Mouse (Mus musculus): ENCODE results near the gene Efna3. TPM values are rescaled to one million over a fixed set of nuclear protein-coding genes. Genes with fewer than 3 reads are reported as not detected.
A peak's percentile ranks its signal among the peaks of the same experiment; 100 is the strongest.

Efna3 gene
- polyA plus RNA-seq, 1 experiment from 2014 or later, result 78.0 TPM

DNA sequence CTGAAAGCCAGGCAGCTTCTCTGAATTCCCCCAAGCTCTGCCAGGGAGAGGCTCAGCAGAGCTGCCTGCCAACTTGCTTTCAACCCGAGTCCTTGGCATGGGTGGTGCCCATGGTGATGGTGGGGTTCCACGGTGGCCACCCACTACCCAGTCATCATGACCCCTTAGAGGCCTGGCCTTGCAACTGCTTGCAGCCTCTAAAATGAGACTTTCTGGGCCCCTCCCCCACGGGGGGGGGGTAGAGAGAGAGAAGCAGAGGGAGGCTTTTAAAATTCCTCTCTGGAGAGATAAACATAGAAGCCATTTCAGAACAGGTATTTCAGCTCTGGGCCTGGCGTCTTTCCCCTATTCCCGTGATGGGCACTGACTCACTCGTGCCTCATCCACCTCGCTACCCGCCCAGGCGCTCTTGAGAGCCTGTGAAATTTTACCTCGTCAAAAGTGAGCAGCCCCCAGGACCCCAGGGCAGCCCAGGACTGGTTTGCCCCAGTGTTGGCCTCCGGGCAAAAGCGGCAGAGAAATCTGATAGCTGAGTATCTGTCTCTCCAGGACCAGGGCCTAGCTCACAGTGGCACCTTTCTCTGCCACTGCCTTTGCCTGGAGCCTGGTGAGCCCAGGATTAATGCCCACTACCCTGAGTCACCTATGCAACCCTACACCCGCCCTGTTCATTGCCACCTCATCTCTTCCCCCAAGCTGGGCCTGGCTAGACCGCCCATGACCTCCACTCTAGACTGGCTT, 45.3 kb downstream of the Efna3 start:
- Histone ChIP-seq H3K9ac (ENCODE audit: low read depth, low read length) (peak overlapping the region; percentile 14; the same call in 1 of the 2 replicates), H3K4me1 (ENCODE audit: control insufficient read depth, insufficient read depth, low read depth, low read length) (peaks cover 28% of the 10 kb centered on the region), H3K9me3 (ENCODE audit: control insufficient read depth, low read length) (no peaks in the 10 kb centered on the region), H3K27me3 (replicated peaks; ENCODE audit: control insufficient read depth, insufficient read depth, low read length) (no peaks in the 10 kb centered on the region), H3K4me2 (ENCODE audit: low read length) (peak overlapping the region; percentile 11; the same call in 1 of the 2 replicates), H3K27ac (ENCODE audit: low read depth, low read length) (no peak overlapping the region), H3K36me3 (ENCODE audit: control insufficient read depth, insufficient read depth, low read length) (no peaks in the 10 kb centered on the region), H3K4me3 (ENCODE audit: low read length) (no peak overlapping the region)
- no peak for ATAC-seq
- 62% methylated on average over 14 of the region's 14 CpGs for WGBS

DNA sequence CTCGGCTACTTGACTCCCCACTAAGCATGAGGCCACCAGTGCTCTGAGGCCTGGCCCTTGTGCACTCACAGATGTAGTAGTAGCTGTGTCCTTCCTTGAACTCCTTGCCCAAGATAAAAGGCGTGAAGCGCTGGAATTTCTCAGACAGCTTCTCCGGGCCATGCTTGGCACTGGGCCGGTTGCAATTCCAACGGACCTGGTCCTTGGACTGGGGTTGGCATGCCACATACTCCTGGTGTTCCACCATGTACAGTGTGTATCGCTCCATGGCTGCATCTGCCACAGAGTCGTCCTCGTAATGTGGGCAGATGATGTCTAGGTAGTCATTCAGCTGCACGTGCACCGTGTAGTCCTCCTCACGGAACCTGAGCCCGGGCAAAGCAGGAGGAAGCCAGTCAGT, 46.7 kb downstream of the Efna3 start:
- no peak overlapping the region for H3K9ac ChIP-seq (ENCODE audit: low read depth, low read length)
- no peak overlapping the region for H3K27ac ChIP-seq (ENCODE audit: low read depth, low read length)
- H3K27me3 ChIP-seq (replicated peaks; ENCODE audit: control insufficient read depth, insufficient read depth, low read length), result no peaks in the 10 kb centered on the region
- no peak overlapping the region for H3K4me2 ChIP-seq (ENCODE audit: low read length)
- H3K4me1 ChIP-seq (ENCODE audit: control insufficient read depth, insufficient read depth, low read depth, low read length), result peaks cover 19% of the 10 kb centered on the region
- H3K4me3 ChIP-seq (ENCODE audit: low read length), result no peak overlapping the region
- no peaks in the 10 kb centered on the region for H3K9me3 ChIP-seq (ENCODE audit: control insufficient read depth, low read length)
- ATAC-seq, result no peak
- no peaks in the 10 kb centered on the region for H3K36me3 ChIP-seq (ENCODE audit: control insufficient read depth, insufficient read depth, low read length)
- WGBS, result 94% methylated on average over 13 of the region's 13 CpGs

DNA sequence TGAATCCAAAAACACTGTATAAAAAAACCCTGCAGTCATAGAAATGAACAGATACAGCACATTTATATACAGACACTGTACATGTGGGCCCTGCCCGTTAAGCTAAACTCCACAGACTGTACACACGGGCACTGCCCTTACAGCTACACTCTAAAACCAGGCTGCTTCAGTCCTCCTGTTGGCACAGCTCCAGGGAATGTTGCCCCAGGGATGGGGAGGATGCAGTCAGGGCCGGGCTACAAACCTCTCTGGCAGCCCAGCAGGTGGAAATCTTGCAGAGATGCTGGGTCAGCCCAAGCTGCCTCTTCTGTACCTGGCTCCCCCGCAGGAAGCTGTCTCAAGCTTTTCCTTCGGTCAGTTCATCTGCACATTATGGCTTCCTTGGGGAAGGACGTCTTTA, 51.0 kb downstream of the Efna3 start:
- 0 out of 2 replicates have a peak overlapping the region, but pooled peaks have one; percentile 22 for H3K9ac ChIP-seq (ENCODE audit: low read depth, low read length)
- no peak for ATAC-seq
- 55% methylated on average over 6 of the region's 6 CpGs for WGBS

DNA sequence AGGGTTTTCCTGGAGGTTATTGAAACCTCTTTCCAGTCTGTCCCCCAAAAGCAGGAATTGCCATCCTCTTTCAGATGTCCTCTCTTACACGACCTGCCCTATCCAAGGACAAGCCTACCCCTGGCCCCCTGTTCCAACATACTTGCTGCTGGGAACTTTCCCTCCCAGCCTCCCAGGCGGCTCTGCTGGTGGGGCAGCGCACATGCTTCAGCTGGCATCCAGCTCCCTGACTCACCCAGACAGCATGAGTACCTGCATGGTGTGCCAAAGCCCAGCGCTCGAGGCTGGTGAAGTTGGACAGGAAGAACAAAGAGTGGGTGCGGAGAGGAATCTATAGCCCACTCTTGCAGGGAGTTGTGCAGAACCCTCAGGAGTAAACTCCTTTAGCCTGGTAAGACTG, 51.9 kb downstream of the Efna3 start:
- H3K4me2 ChIP-seq (ENCODE audit: low read length), result peak overlapping the region; percentile 86
- peaks cover 35% of the 10 kb centered on the region for H3K4me1 ChIP-seq (ENCODE audit: control insufficient read depth, insufficient read depth, low read depth, low read length)
- H3K27me3 ChIP-seq (replicated peaks; ENCODE audit: control insufficient read depth, insufficient read depth, low read length), result no peaks in the 10 kb centered on the region
- H3K4me3 ChIP-seq (ENCODE audit: low read length), result peak overlapping the region; percentile 51
- 58% methylated on average over 6 of the region's 6 CpGs for WGBS
- peak overlapping the region; percentile 73 for H3K9ac ChIP-seq (ENCODE audit: low read depth, low read length)
- ATAC-seq, result no peak
- peak overlapping the region; percentile 76 for H3K27ac ChIP-seq (ENCODE audit: low read depth, low read length)
- H3K9me3 ChIP-seq (ENCODE audit: control insufficient read depth, low read length), result no peaks in the 10 kb centered on the region
- 0 out of 2 replicates have a peak, but pooled peaks cover 3% of the 10 kb centered on the region for H3K36me3 ChIP-seq (ENCODE audit: control insufficient read depth, insufficient read depth, low read length)

More for the DNA sequence above, 51.0 kb downstream of the Efna3 start:
- Histone ChIP-seq H3K27ac (ENCODE audit: low read depth, low read length) (no peak overlapping the region), H3K4me2 (ENCODE audit: low read length) (no peak overlapping the region), H3K36me3 (ENCODE audit: control insufficient read depth, insufficient read depth, low read length) (0 out of 2 replicates have a peak, but pooled peaks cover 3% of the 10 kb centered on the region), H3K9me3 (ENCODE audit: control insufficient read depth, low read length) (no peaks in the 10 kb centered on the region), H3K4me1 (ENCODE audit: control insufficient read depth, insufficient read depth, low read depth, low read length) (peaks cover 31% of the 10 kb centered on the region), H3K4me3 (ENCODE audit: low read length) (no peak overlapping the region), H3K27me3 (replicated peaks; ENCODE audit: control insufficient read depth, insufficient read depth, low read length) (no peaks in the 10 kb centered on the region)

DNA sequence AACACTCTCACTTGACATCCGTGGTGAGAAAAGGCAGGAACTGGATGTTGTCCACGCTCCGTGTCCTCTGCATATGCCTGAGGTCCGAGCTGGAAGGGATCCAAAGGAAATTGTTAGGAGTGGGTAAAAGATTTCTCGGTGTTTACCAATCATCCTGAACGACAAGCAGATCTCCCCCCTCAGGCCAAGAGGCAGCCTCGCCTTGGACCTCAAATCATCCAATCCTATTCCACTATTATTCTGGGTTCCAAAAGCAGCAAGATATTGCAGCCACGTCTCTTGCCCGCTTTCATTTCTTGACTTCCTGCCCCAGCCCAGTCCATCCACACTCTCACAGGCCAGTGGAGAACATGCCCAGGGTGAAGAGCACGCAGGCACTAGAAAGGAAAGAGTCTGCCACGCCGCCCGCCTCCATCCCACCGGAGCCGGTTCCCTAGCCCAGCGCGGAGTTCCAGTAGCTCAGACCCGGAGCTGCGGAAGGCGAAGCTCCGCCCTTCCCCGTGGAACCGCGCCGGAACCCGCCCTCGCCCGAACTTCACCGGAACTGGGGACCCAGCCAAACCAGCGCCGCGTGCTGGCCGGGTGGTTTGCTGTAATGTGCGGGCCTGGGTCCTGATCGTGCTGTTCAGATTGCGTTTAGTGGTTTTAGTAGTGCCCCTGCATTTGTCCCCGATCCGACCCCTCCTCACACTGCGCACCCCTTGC, 52.6 kb downstream of the Efna3 start, which contains the start of gene Slc50a1:
Gene Slc50a1, minus strand, starts transcription at position 520 of the 705 bp plus-strand sequence.
- peak within 1 kb of the TSS; percentile 73 for H3K9ac ChIP-seq (ENCODE audit: low read depth, low read length)
- peaks cover 37% of the 10 kb centered on the region for H3K4me1 ChIP-seq (ENCODE audit: control insufficient read depth, insufficient read depth, low read depth, low read length)
- peak within 1 kb of the TSS; percentile 76 for H3K27ac ChIP-seq (ENCODE audit: low read depth, low read length)
- H3K9me3 ChIP-seq (ENCODE audit: control insufficient read depth, low read length), result no peaks in the 10 kb centered on the region
- ATAC-seq, result peak; percentile 68
- peak within 1 kb of the TSS; percentile 86 for H3K4me2 ChIP-seq (ENCODE audit: low read length)
- H3K36me3 ChIP-seq (ENCODE audit: control insufficient read depth, insufficient read depth, low read length), result 0 out of 2 replicates have a peak, but pooled peaks cover 3% of the 10 kb centered on the region
- 2% methylated on average over 39 of the region's 39 CpGs for WGBS
- peak within 1 kb of the TSS; percentile 51 for H3K4me3 ChIP-seq (ENCODE audit: low read length)
- H3K27me3 ChIP-seq (replicated peaks; ENCODE audit: control insufficient read depth, insufficient read depth, low read length), result no peaks in the 10 kb centered on the region

DNA sequence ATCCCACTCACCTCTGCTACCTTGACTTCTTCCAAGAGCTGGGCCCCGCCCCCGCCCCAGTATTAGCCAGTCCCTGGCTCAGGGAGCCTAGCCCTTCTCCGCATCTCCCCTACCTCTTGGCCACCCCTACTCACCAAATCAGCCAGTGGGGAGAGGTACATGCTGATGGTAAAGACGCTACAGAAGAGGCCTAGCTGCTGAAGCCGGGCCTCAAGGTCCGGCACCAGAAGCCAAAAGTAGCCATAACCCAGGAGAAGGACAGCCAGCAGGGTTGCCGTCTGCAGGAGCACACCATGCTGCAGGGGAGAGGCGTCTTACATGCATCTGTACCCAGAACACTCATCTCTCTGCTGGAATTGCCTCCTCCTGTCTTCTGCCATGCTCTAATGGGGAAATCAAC, 53.8 kb downstream of the Efna3 start:
- no peaks in the 10 kb centered on the region for H3K27me3 ChIP-seq (replicated peaks; ENCODE audit: control insufficient read depth, insufficient read depth, low read length)
- H3K27ac ChIP-seq (ENCODE audit: low read depth, low read length), result no peak overlapping the region
- no peaks in the 10 kb centered on the region for H3K9me3 ChIP-seq (ENCODE audit: control insufficient read depth, low read length)
- WGBS, result 55% methylated on average over 8 of the region's 8 CpGs
- 0 out of 2 replicates have a peak, but pooled peaks cover 3% of the 10 kb centered on the region for H3K36me3 ChIP-seq (ENCODE audit: control insufficient read depth, insufficient read depth, low read length)
- peaks cover 37% of the 10 kb centered on the region for H3K4me1 ChIP-seq (ENCODE audit: control insufficient read depth, insufficient read depth, low read depth, low read length)
- no peak for ATAC-seq
- no peak overlapping the region; the same call in 1 of the 2 replicates for H3K9ac ChIP-seq (ENCODE audit: low read depth, low read length)
- no peak overlapping the region for H3K4me3 ChIP-seq (ENCODE audit: low read length)
- peak overlapping the region; percentile 86; the same call in 1 of the 2 replicates for H3K4me2 ChIP-seq (ENCODE audit: low read length)

DNA sequence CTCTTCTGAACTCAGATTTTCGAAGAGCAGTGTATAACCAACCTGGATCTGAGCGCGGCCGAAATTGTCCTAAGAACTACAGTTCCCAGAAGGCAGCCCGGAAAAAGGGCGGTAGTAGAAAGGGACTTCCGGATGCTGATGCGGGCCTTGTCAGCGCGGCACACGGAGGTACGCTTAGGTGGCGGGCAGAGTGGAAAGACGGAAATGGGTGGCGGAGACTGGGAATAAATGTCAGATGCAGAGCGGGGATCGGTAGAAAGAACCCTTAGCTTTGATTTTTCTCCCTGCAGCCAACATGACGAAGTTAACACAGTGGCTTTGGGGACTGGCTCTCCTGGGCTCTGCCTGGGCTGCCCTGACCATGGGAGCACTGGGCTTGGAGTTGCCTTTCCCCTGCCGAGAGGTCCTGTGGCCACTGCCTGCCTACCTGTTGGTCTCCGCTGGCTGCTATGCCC, 56.3 kb downstream of the Efna3 start:
- peaks cover 37% of the 10 kb centered on the region for H3K4me1 ChIP-seq (ENCODE audit: control insufficient read depth, insufficient read depth, low read depth, low read length)
- no peaks in the 10 kb centered on the region for H3K27me3 ChIP-seq (replicated peaks; ENCODE audit: control insufficient read depth, insufficient read depth, low read length)
- under 1% methylated on average over 20 of the region's 20 CpGs for WGBS
- H3K4me2 ChIP-seq (ENCODE audit: low read length), result peak overlapping the region; percentile 98
- peak; percentile 88 for ATAC-seq
- H3K9me3 ChIP-seq (ENCODE audit: control insufficient read depth, low read length), result no peaks in the 10 kb centered on the region
- peak overlapping the region; percentile 74 for H3K27ac ChIP-seq (ENCODE audit: low read depth, low read length)
- peak overlapping the region; percentile 83 for H3K9ac ChIP-seq (ENCODE audit: low read depth, low read length)
- H3K4me3 ChIP-seq (ENCODE audit: low read length), result peak overlapping the region; percentile 75
- 0 out of 2 replicates have a peak, but pooled peaks cover 3% of the 10 kb centered on the region for H3K36me3 ChIP-seq (ENCODE audit: control insufficient read depth, insufficient read depth, low read length)
